35 mouse cellular contexts compared by ENCODE assay signal in genomic region chr12:87229633-87230032, GRCm38 (mm10). TPM values are rescaled to one million over a fixed set of nuclear protein-coding genes. Genes with fewer than 3 reads are reported as not detected.
"Had no signal": no experiment of that assay in that cellular context is flagged by ENCODE, and none has a peak within 500 bp of the region (broad histone marks: within the 10 kb centered on the region; RNA-seq: fewer than 3 reads in every experiment).

No protein-coding gene starts in this region.

- H3K4me2 ChIP-seq: heart, embryonic 11.5 days; heart, embryonic 12.5 days; heart, embryonic 13.5 days; heart, embryonic 15.5 days; hindbrain, embryonic 12.5 days; hindbrain, embryonic 13.5 days; hindbrain, embryonic 14.5 days; hindbrain, embryonic 15.5 days; intestine, embryonic 15.5 days; kidney, embryonic 15.5 days had no signal

- DNase-seq: heart, postnatal 10 days; heart, postnatal 14 days; heart, postnatal 36 days; heart, postnatal 4 days; kidney, adult 11 months; kidney, adult 18-20 months; kidney, adult 2 months; kidney, adult 9 months; kidney, postnatal 10 days; kidney, postnatal 14 days; kidney, postnatal 25 days; kidney, postnatal 36 days; kidney, postnatal 4 days; layer of hippocampus, adult 9-11 months; layer of hippocampus, postnatal 36 days had no signal

- H3K9me3 ChIP-seq: heart, embryonic 10.5 days; heart, embryonic 13.5 days; heart, embryonic 15.5 days; hindbrain, embryonic 10.5 days; hindbrain, embryonic 13.5 days; hindbrain, embryonic 15.5 days; intestine, embryonic 15.5 days; kidney, embryonic 15.5 days had no signal

- H3K4me3 ChIP-seq: heart, embryonic 10.5 days; heart, embryonic 12.5 days; heart, embryonic 13.5 days; heart, embryonic 15.5 days; hindbrain, embryonic 10.5 days; hindbrain, embryonic 12.5 days; hindbrain, embryonic 13.5 days; hindbrain, embryonic 15.5 days; intestine, embryonic 15.5 days; kidney, embryonic 15.5 days; layer of hippocampus, adult 2 months; left cerebral cortex, adult 2 months had no signal

- H3K27me3 ChIP-seq: heart, embryonic 12.5 days; heart, embryonic 13.5 days; heart, embryonic 15.5 days; hindbrain, embryonic 12.5 days; hindbrain, embryonic 13.5 days; hindbrain, embryonic 15.5 days; intestine, embryonic 15.5 days; kidney, embryonic 15.5 days had no signal

- ATAC-seq: hindbrain, embryonic 16.5 days; hindbrain, postnatal 0 days; inflammation-experienced regulatory T-cells, adult 6 months; intestine, embryonic 15.5 days; intestine, embryonic 16.5 days; intestine, postnatal 0 days had no signal

- H3K9ac ChIP-seq: heart, embryonic 12.5 days; heart, embryonic 13.5 days; heart, embryonic 15.5 days; hindbrain, embryonic 12.5 days; hindbrain, embryonic 13.5 days; hindbrain, embryonic 14.5 days; hindbrain, embryonic 15.5 days; intestine, embryonic 15.5 days; kidney, embryonic 15.5 days had no signal

- H3K4me1 ChIP-seq: heart, embryonic 15.5 days; hindbrain, embryonic 10.5 days; hindbrain, embryonic 12.5 days; hindbrain, embryonic 13.5 days; hindbrain, embryonic 15.5 days; intestine, embryonic 15.5 days; kidney, embryonic 15.5 days had no signal

- H3K36me3 ChIP-seq: heart, embryonic 10.5 days; heart, embryonic 12.5 days; heart, embryonic 13.5 days; heart, embryonic 15.5 days; hindbrain, embryonic 10.5 days; hindbrain, embryonic 15.5 days; intestine, embryonic 15.5 days; kidney, embryonic 15.5 days had no signal

- H3K27ac ChIP-seq: heart, embryonic 10.5 days; heart, embryonic 13.5 days; heart, embryonic 15.5 days; hindbrain, embryonic 10.5 days; hindbrain, embryonic 12.5 days; hindbrain, embryonic 13.5 days; hindbrain, embryonic 14.5 days; hindbrain, embryonic 15.5 days; hindbrain, postnatal 0 days; intestine, embryonic 15.5 days; kidney, embryonic 15.5 days; kidney, postnatal 0 days; layer of hippocampus, adult 2 months; left cerebral cortex, adult 2 months had no signal

RNA-seq across cellular contexts. Expression of gene Noxred1, which starts 8.9 kb away (rescaled TPM):
- polyA plus RNA-seq: kidney, postnatal 0 days had no signal

RNA-seq across cellular contexts. Expression of gene Samd15, which starts 30.1 kb away (rescaled TPM):
- total RNA-seq: heart, postnatal 36 days had no signal
- polyA plus RNA-seq: kidney, adult 2 months had no signal
